Mouse (Mus musculus): ENCODE measurements around the gene Rpl22l1.
"Not testable (repeated sequence)": the region's sequence is repeated elsewhere in the genome, so short reads cannot be mapped to it uniquely, and the experiment has no call there.

Gene Rpl22l1

GRCm38 (mm10) chr3:28841886-28842649 lies 36.8 kb downstream of the Rpl22l1 start:
- DNase-seq = no peak

GRCm38 (mm10) chr3:28843231-28843630 lies 38.0 kb downstream of the Rpl22l1 start:
- DNase-seq = no peak

GRCm38 (mm10) chr3:28847115-28847514 lies 41.9 kb downstream of the Rpl22l1 start:
- DNase-seq = peak; percentile 7

- DNase-seq = not testable (repeated sequence)
These were observed 46.9 kb downstream of the Rpl22l1 start for GRCm38 (mm10) chr3:28852174-28852573.

All from right cerebral cortex, adult 18-20 months (tissue).